Mouse (Mus musculus) layer of hippocampus, postnatal 25 days (tissue): Measurements from ENCODE around the gene Mrgprb4. TPM values are rescaled to one million over a fixed set of nuclear protein-coding genes. Genes with fewer than 3 reads are reported as not detected.

Experiments
- DNase-seq, 2 experiments: peaks; one replicate each; pipeline ENCODE4 v3.0.0; 2022; ENCODE audit warnings: mixed read lengths in 2 of 2, low spot score in 1 of 2; ENCODE audit errors: extremely low spot score in 1 of 2
- total RNA-seq, 2 experiments: library from RNA; stranded (reverse); gene quantifications; 2 replicates each; pipeline ENCODE4 v1.2.3; 2021

Gene Mrgprb4
- not detected for total RNA-seq

DNA sequence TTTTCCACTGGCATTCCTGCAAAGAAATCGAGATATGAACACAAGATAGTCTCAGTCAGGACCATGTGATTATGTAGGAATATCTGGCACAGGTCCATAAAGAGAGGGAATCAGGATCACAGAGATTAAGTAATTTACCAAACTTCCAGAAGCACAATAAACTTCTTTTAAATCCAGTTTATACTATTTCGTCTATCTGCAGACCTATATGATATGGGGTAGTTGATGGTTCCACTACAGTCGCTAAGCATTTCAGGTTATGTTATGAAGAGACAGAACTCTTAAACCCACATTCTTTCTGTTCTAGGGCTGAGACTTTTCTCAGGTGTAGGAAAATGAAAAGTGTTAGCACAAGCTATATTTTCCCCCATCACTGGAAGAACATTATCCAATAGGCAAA lies at the start of gene Mrgprb4:
Gene Mrgprb4, minus strand, starts transcription at position 101 of the 400 bp plus-strand sequence.
- DNase-seq = no peak

GRCm38 (mm10) chr7:48226114-48226513 lies 27.0 kb upstream of the Mrgprb4 start:
- DNase-seq = no peak

GRCm38 (mm10) chr7:48225065-48225464 lies 26.0 kb upstream of the Mrgprb4 start:
- no peak for DNase-seq

DNA sequence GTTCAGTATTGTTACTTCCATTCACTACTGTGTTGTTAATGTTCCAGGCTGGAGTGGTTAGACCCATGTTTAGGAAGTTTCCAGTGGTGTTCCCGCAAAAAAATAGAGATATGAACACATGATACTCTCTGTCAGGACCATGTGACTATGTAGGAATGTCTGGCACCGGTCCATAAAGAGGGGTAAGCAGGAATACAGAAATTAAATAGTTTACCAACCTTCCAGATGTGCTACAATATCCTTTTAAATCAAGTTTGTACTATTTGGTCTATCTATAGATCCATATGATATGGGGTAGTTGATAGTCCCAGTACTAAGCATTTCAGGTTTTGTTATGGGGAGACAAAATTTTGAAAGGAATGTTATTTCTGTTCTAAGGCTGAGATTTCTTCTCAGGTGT lies 30.2 kb downstream of the Mrgprb4 start, which contains the start of gene Mrgprb5:
Gene Mrgprb5, minus strand, starts transcription at position 101 of the 400 bp plus-strand sequence.
- DNase-seq = no peak

DNA sequence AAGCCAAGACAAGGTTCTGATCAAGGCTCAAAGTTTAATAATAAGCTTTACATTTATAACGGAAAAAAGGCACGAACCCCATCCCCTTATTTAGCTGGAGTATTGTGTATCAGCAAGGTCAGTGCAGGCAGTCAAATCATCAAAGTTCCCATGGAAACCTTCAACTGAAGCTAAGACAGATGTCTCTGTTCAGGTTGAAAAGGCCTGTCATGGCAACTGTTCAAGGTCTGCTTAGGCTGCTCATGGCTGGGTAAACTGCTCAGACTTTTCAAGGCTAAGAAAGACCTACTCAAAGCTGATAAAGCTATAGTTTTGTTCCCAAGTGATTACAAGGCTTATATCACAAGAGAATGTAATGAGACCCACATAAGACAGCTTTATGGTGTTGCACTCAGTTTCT lies 31.6 kb downstream of the Mrgprb4 start:
- no peak for DNase-seq

Other genes with a start within 250 kb of the Mrgprb4 start
- not detected for gene Mrgpra4, start 217.2 kb downstream of the Mrgprb4 start, total RNA-seq
- gene Mrgprx1, start 171.7 kb downstream of the Mrgprb4 start, total RNA-seq = not detected
- not detected for gene Mrgprb5, start 30.3 kb downstream of the Mrgprb4 start, total RNA-seq
- not detected for gene Mrgprb8, start 189.2 kb upstream of the Mrgprb4 start, total RNA-seq